Mouse (Mus musculus): ENCODE results near the gene Impad1. TPM values are rescaled to one million over a fixed set of nuclear protein-coding genes. Genes with fewer than 3 reads are reported as not detected.

Gene Impad1
- polyA plus RNA-seq, 1 experiment from 2014 or later: 39.4 TPM

GRCm38 (mm10) chr4:4779265-4779770, 13.8 kb downstream of the Impad1 start:
- no peak overlapping the region for H3K9ac ChIP-seq
- ATAC-seq: no peak
- H3K36me3 ChIP-seq (ENCODE audit: poor library complexity, severe bottlenecking): peaks cover 46% of the 10 kb centered on the region
- no peak overlapping the region for H3K4me3 ChIP-seq
- no peaks in the 10 kb centered on the region for H3K27me3 ChIP-seq
- no peak overlapping the region for H3K4me2 ChIP-seq
- H3K9me3 ChIP-seq (replicated peaks): peaks cover 11% of the 10 kb centered on the region
- H3K4me1 ChIP-seq: 0 out of 2 replicates have a peak, but pooled peaks cover under 1% of the 10 kb centered on the region
- H3K27ac ChIP-seq: no peak overlapping the region

- Histone ChIP-seq H3K9ac (no peak overlapping the region), H3K4me2 (no peak overlapping the region), H3K4me3 (no peak overlapping the region), H3K27me3 (no peaks in the 10 kb centered on the region), H3K4me1 (0 out of 2 replicates have a peak, but pooled peaks cover 7% of the 10 kb centered on the region), H3K36me3 (ENCODE audit: poor library complexity, severe bottlenecking) (peaks cover 32% of the 10 kb centered on the region), H3K27ac (no peak overlapping the region), H3K9me3 (replicated peaks) (no peaks in the 10 kb centered on the region)
- 75% methylated on average over 2 of the region's 2 CpGs for WGBS
- ATAC-seq: peak; percentile 73
Observed at GRCm38 (mm10) chr4:4771523-4772114, 21.5 kb downstream of the Impad1 start.

- WGBS: 76% methylated on average over 5 of the region's 5 CpGs
- no peak for ATAC-seq
- Histone ChIP-seq H3K27me3 (no peaks in the 10 kb centered on the region), H3K4me1 (no peaks in the 10 kb centered on the region), H3K4me2 (no peak overlapping the region), H3K4me3 (no peak overlapping the region), H3K36me3 (ENCODE audit: poor library complexity, severe bottlenecking) (peaks cover 15% of the 10 kb centered on the region), H3K9ac (no peak overlapping the region), H3K27ac (no peak overlapping the region), H3K9me3 (replicated peaks) (no peaks in the 10 kb centered on the region)
Observed at GRCm38 (mm10) chr4:4765806-4766205, 27.3 kb downstream of the Impad1 start.

DNA sequence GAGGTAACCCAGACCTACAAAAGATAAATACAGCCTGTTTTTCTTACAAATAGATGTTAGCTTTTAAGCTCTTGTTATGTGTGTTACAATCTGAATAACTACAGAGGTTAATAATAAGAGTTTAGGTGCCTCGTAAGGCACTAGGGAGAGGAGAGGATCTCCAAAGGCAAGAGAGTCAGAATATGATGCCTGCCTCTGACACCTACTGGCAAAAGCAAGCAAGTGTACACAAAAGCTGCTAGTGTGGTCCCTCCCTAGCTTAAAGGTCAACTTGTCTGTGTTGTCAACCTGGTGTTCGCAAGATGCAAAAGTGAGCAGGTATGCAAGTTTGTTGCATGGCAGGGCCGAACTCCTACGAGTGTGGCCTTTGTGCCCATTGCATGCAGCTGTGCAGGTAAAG, 34.8 kb downstream of the Impad1 start:
- no peak overlapping the region for H3K4me2 ChIP-seq
- no peaks in the 10 kb centered on the region for H3K27me3 ChIP-seq
- 91% methylated on average over 4 of the region's 4 CpGs for WGBS
- no peaks in the 10 kb centered on the region for H3K4me1 ChIP-seq
- no peak overlapping the region for H3K27ac ChIP-seq
- no peak overlapping the region for H3K9ac ChIP-seq
- no peak for ATAC-seq
- H3K4me3 ChIP-seq: no peak overlapping the region
- no peaks in the 10 kb centered on the region for H3K9me3 ChIP-seq (replicated peaks)
- no peaks in the 10 kb centered on the region for H3K36me3 ChIP-seq (ENCODE audit: poor library complexity, severe bottlenecking)

GRCm38 (mm10) chr4:4729427-4729826, 63.7 kb downstream of the Impad1 start:
- WGBS: 62% methylated on average over 3 of the region's 3 CpGs
- ATAC-seq: peak; percentile 71

GRCm38 (mm10) chr4:4726241-4726776, 66.8 kb downstream of the Impad1 start:
- Histone ChIP-seq H3K4me2 (no peak overlapping the region), H3K4me3 (no peak overlapping the region), H3K9ac (no peak overlapping the region), H3K36me3 (ENCODE audit: poor library complexity, severe bottlenecking) (no peaks in the 10 kb centered on the region), H3K27me3 (no peaks in the 10 kb centered on the region), H3K27ac (no peak overlapping the region), H3K9me3 (replicated peaks) (no peaks in the 10 kb centered on the region), H3K4me1 (no peaks in the 10 kb centered on the region)
- WGBS: 84% methylated on average over 3 of the region's 3 CpGs
- ATAC-seq: no peak

More at GRCm38 (mm10) chr4:4729427-4729826, 63.7 kb downstream of the Impad1 start:
- no peaks in the 10 kb centered on the region for H3K27me3 ChIP-seq
- no peaks in the 10 kb centered on the region for H3K9me3 ChIP-seq (replicated peaks)
- no peak overlapping the region for H3K27ac ChIP-seq
- no peak overlapping the region for H3K9ac ChIP-seq
- no peak overlapping the region for H3K4me2 ChIP-seq
- no peak overlapping the region for H3K4me3 ChIP-seq
- H3K36me3 ChIP-seq (ENCODE audit: poor library complexity, severe bottlenecking): no peaks in the 10 kb centered on the region
- no peaks in the 10 kb centered on the region for H3K4me1 ChIP-seq

DNA sequence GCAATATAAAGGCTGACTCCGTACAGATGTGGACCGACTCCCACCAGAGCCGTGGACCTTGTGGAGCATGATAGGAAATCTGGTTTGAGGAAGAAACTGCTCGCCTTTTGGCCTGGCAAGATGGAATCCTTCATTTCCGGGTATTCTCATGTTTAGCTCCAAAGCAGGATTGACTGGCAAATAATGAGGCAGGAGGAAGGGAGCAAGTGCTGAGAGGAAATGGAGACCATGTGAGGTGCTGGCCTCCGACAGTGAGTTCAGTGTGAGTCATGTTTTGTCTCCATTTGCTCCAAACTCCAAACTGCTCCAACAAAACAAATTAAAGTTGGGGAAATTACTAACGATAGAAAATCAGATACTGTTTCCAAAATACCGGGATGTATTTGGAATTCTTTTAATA, 69.3 kb downstream of the Impad1 start:
- H3K9me3 ChIP-seq (replicated peaks): no peaks in the 10 kb centered on the region
- WGBS: 87% methylated on average over 8 of the region's 8 CpGs
- no peak for ATAC-seq
- no peaks in the 10 kb centered on the region for H3K36me3 ChIP-seq (ENCODE audit: poor library complexity, severe bottlenecking)
- no peak overlapping the region for H3K4me3 ChIP-seq
- no peak overlapping the region for H3K9ac ChIP-seq
- no peak overlapping the region for H3K27ac ChIP-seq
- H3K27me3 ChIP-seq: no peaks in the 10 kb centered on the region
- H3K4me2 ChIP-seq: no peak overlapping the region
- H3K4me1 ChIP-seq: no peaks in the 10 kb centered on the region

- H3K4me3 ChIP-seq: no peak overlapping the region
- ATAC-seq: no peak
- H3K9me3 ChIP-seq (replicated peaks): no peaks in the 10 kb centered on the region
- H3K36me3 ChIP-seq (ENCODE audit: poor library complexity, severe bottlenecking): no peaks in the 10 kb centered on the region
- no peaks in the 10 kb centered on the region for H3K27me3 ChIP-seq
- no peak overlapping the region for H3K4me2 ChIP-seq
- WGBS: 31% methylated on average over 1 of the region's 1 CpGs
- no peak overlapping the region for H3K9ac ChIP-seq
- no peaks in the 10 kb centered on the region for H3K4me1 ChIP-seq
- no peak overlapping the region for H3K27ac ChIP-seq
Observed at GRCm38 (mm10) chr4:4722081-4722480, 71.1 kb downstream of the Impad1 start.

DNA sequence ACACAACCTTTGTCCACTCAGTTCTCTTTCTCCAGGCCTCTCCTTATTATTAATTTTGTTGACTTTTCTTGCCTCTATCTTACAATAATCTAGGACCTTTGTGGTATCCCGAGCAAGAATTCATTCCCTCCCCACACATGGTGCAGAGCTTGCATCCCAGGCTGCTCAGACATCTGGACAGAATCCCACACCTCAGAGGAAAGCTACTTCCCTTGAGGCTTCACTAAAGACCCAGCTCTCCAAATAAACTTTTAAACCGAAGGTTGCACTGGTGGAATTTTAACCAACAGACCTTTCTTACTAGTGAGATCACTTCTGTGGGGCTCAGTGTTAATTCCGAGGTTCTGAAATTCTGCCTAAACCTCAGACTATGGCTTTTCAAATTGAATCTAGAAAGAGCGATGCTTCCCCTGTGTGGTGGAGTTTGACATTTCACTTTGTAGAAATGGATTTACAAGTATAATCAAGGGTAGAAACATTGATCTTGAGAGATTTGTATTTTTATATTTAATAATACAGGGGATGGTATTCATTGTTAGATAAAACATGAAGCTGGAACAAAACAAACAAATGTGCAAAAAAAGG, 75.3 kb downstream of the Impad1 start:
- H3K27me3 ChIP-seq: no peaks in the 10 kb centered on the region
- no peak overlapping the region for H3K9ac ChIP-seq
- H3K4me2 ChIP-seq: no peak overlapping the region
- peak; percentile 53; the same call in 1 of the 2 replicates for ATAC-seq
- H3K4me3 ChIP-seq: no peak overlapping the region
- H3K9me3 ChIP-seq (replicated peaks): no peaks in the 10 kb centered on the region
- H3K27ac ChIP-seq: no peak overlapping the region
- H3K36me3 ChIP-seq (ENCODE audit: poor library complexity, severe bottlenecking): no peaks in the 10 kb centered on the region
- no peaks in the 10 kb centered on the region for H3K4me1 ChIP-seq
- WGBS: 73% methylated on average over 4 of the region's 4 CpGs

Measured in forebrain, embryonic 13.5 days (tissue).